Mouse (Mus musculus): ENCODE data around the gene Zfhx3.

Gene Zfhx3

DNA sequence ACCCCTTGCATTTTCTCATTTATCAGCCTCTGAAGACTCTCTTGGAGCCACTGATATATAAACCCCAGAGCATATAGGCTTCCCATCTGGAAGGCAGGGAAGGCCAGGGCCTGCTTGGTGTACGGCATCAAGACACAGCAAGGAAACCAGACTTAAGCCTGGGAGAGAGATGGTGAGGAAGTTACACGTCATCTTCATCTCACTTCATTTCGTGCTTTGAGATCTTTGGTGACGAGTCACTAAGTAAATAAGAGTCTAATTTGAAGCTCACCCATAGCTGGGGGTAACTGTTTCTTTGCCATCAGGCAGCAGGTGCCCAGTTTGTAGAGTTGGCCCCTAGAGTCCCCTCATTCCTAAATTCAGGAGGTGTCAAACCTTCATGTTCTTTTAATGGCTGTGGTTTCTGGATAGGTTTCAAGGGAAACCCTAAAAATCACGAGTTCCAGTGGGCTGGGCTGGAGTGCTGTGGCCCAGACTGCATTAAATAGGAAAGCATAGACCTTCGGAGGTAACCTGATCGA lies 773.9 kb downstream of the Zfhx3 start:
- no peak for DNase-seq (ENCODE audit: low read depth, low spot score)

- DNase-seq (ENCODE audit: low read depth, low spot score), result no peak
These were observed 775.1 kb downstream of the Zfhx3 start for GRCm38 (mm10) chr8:108717545-108717944.

DNA sequence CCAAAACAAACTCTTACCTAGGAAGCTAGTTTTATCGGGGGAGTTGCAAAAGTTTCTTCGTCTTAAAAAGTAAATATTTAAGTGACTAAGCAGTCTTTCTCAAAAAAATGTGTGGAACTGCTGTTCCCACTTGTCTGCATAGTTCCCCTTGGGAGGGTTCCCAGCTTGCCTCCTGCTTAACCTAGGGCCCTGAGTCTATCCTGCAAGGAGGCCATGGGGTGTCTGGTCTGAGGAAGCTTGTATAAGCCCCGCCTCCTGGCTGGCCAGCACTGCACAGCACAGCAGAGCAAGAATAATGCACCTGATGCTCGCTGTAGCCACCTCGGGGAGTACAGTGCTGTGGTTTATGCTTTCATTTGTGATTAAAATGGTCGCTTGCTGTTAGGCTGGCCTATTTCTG lies 775.6 kb downstream of the Zfhx3 start:
- no peak for DNase-seq (ENCODE audit: low read depth, low spot score)

GRCm38 (mm10) chr8:108720840-108721239 lies 778.4 kb downstream of the Zfhx3 start:
- no peak for DNase-seq (ENCODE audit: low read depth, low spot score)

DNA sequence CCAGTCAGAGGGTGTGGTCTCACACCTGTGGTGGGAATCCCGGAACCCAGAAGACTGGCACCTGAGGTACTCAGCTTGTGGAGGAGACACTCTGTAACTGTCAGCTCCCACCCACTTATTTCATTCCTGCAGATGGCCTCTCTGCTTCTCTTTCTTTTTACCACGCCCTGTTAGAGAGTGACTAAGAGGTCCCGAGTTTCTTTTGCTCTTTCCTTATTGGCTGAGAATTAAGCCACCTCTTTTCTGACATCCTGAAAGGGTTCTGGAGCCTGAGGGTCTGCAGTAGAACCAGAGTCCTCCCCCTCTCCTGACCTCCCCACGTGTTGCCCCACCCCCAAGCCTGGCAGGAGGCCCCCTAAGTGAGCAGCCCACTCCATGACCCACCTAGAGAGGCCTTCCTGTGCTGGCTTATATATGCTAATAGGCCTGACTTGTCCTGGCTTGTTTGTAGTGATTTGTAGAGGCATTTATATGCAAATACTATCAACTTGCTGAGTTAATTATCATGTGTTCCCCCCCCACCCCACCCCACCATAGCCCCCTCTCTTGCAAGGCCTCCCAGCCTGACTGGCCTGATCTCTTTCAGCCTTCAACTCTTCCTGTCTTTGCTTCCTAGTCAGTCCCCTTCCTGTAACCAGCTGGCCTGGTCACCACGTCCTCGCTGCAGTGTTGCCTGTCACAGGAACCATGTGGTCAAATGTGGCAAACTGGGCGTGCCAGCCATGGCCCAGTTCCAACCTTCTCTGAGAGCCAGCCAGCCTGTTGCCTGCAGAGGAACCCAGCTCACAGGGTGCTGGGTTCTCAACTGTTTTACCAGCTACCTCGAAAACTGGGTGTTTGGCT lies 780.4 kb downstream of the Zfhx3 start:
- DNase-seq (ENCODE audit: low read depth, low spot score), result no peak

- no peak for DNase-seq (ENCODE audit: low read depth, low spot score)
These were observed 781.2 kb downstream of the Zfhx3 start for GRCm38 (mm10) chr8:108723636-108724035.

GRCm38 (mm10) chr8:108724818-108725506 lies 782.5 kb downstream of the Zfhx3 start:
- no peak for DNase-seq (ENCODE audit: low read depth, low spot score)

- DNase-seq (ENCODE audit: low read depth, low spot score), result no peak
These were observed 783.2 kb downstream of the Zfhx3 start for GRCm38 (mm10) chr8:108725631-108726030.

- no peak for DNase-seq (ENCODE audit: low read depth, low spot score)
These were observed 784.2 kb downstream of the Zfhx3 start for GRCm38 (mm10) chr8:108726541-108727241.

DNA sequence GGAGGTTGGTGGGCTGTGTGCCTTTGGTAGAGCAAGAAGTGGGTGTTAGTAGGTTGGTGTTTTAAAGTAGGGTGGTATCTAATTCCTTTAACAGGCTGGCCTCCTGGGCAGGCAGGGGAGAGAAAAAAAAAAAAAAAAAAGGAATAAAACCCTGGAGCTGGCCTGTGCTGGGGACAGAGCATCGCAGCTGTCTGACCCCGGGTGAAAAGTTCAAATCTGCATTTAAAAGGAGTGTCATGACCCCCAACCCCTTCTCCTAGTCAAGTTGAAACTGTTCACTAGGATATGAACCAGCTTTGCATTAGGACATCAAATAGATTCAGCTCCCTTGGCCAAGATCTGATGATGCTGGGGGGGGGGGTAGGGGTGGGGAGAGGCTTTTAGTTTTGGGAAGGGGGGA lies 786.7 kb downstream of the Zfhx3 start:
- no peak for DNase-seq (ENCODE audit: low read depth, low spot score)

- no peak for DNase-seq (ENCODE audit: low read depth, low spot score)
These were observed 787.4 kb downstream of the Zfhx3 start for GRCm38 (mm10) chr8:108729667-108730329.

GRCm38 (mm10) chr8:108730907-108731440 lies 788.5 kb downstream of the Zfhx3 start:
- DNase-seq (ENCODE audit: low read depth, low spot score), result no peak

GRCm38 (mm10) chr8:108732500-108732899 lies 790.1 kb downstream of the Zfhx3 start:
- no peak for DNase-seq (ENCODE audit: low read depth, low spot score)

GRCm38 (mm10) chr8:108733385-108733784 lies 790.9 kb downstream of the Zfhx3 start:
- DNase-seq (ENCODE audit: low read depth, low spot score), result no peak

GRCm38 (mm10) chr8:108736442-108736841 lies 794.0 kb downstream of the Zfhx3 start:
- no peak for DNase-seq (ENCODE audit: low read depth, low spot score)

GRCm38 (mm10) chr8:108738179-108738578 lies 795.7 kb downstream of the Zfhx3 start:
- DNase-seq (ENCODE audit: low read depth, low spot score), result no peak

DNA sequence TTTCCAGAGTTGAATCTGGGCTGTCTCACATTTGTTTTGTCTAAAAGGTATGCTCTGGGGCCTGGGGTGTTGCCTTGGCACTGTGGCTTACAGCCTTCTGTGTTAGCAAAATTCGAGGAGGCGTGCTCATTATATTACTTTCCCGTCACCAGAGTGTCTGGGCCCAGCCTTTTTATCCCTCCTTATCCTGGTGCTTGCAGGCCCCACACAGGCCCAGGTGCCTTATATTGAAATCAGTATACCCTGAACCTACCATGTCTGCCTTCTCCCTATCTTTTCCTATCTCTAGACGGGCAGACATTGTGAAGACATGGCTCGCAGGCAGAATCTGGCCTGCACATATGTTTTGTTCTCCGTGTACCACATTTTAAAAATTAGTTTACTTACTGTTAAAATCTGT lies 797.1 kb downstream of the Zfhx3 start:
- no peak for DNase-seq (ENCODE audit: low read depth, low spot score)

DNA sequence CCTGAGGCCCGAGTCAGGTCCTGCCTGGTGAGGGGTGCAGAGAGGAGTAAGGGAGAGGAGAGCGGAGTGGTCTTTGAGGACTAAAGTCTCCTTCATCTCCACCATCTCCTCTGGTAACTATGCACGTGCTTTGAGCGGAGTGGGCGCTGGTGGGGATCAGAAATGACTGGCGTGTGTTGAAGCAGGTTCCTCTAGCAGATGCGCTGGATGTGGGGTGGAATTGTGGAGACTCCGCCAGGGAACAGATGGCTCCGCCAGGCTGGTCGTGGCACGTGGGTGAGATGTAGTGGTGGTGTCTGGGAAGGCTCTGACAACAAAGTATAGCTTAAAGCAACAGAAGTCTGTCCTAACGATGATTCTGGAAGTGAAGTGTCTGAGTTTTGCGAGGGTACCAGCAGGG lies 798.0 kb downstream of the Zfhx3 start:
- no peak for DNase-seq (ENCODE audit: low read depth, low spot score)

DNA sequence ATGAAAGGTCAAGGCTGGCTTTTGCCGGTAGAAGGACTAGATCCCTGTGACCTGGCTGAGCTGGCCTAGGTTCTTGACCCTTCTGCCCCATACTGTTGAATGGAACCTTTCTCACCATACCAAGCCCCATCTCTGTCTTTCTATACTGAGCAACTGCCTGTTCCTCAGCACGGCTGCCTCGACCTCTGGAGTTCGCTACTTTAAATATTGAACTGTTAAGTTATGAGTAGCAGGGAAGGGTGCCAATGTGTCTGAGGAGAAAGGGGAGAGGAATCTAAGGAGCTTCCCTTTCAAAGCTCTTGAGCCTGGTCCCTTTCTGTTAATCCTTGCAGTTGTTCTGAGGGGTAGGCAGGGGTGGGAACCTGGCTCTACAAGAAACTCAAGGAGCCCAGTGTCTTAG lies 799.2 kb downstream of the Zfhx3 start:
- DNase-seq (ENCODE audit: low read depth, low spot score), result no peak

DNA sequence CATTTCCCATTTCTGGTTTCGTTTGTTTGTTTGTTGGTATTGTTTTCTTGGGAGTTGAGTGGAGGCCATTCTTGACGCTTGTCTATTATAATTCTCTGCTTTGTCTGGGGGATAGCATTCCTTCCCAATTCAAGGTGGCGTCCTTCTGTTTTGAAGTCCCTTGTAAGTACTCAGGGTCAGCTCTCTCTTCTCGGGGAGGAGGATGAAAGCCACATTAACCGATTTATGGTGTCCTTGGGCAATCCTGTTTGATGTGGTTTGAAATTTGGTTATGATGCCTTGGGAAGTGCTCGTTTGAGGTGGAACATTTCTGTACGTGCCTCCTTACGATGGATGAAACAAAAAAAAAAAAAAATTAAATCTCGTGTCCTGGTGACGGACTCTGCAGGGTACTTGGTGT lies 800.0 kb downstream of the Zfhx3 start:
- DNase-seq (ENCODE audit: low read depth, low spot score), result no peak

GRCm38 (mm10) chr8:108743238-108743637 lies 800.8 kb downstream of the Zfhx3 start:
- DNase-seq (ENCODE audit: low read depth, low spot score), result no peak

Measured in CD4-positive helper T cell, adult 2 months (primary cell).